Mouse (Mus musculus) left cerebral cortex, adult 2 months (tissue): ENCODE results near the gene Il16. TPM values are rescaled to one million over a fixed set of nuclear protein-coding genes. Genes with fewer than 3 reads are reported as not detected.

Experiments
- DNase-seq, 2 experiments: peaks; one replicate each; pipeline ENCODE4 v3.0.0; 2021 to 2022; ENCODE audit warnings: low spot score in 2 of 2, mixed read lengths in 1 of 2; ENCODE audit errors: extremely low spot score in 1 of 2
- H3K27ac ChIP-seq: fragments of 200-600 bp; 2 replicates; pipeline ENCODE4 v1.8.1; 2022
- H3K4me3 ChIP-seq: fragments of 200-600 bp; 2 replicates; pipeline ENCODE4 v1.8.1; 2022
- CTCF ChIP-seq: fragments of 200-600 bp; IDR thresholded peaks from 2 replicates; pipeline ENCODE4 v1.8.1; 2022; ENCODE audit warnings: antibody characterized with exemption, mild to moderate bottlenecking, moderate library complexity
- intact Hi-C: fragments of 180-260 bp; cut with DNase I; formaldehyde crosslinking; loops from one replicate; pipeline ENCODE4 v1.15.1; 2025
- total RNA-seq, 2 experiments: library from RNA; stranded (reverse); gene quantifications; 2 replicates each; pipeline ENCODE4 v1.2.3; 2021

The Il16 gene
- total RNA-seq, 2 experiments from 2014 or later = 2.2 to 2.4 TPM

- DNase-seq = peak; percentile 63 to 68
- no peak overlapping the region for H3K4me3 ChIP-seq
- H3K27ac ChIP-seq = no peak overlapping the region
- TF ChIP-seq CTCF = peak; percentile 91
- intact Hi-C loops = loop anchor here (1.0 to 2.0 kb wide), 3 partner anchors 106 to 219 kb away; no protein-coding TSS in a partner anchor
Observed at GRCm38 (mm10) chr7:83668724-83669123, 76.8 kb downstream of the Il16 start.

- Histone ChIP-seq H3K4me3 (no peak overlapping the region), H3K27ac (no peak overlapping the region)
- no peak for DNase-seq
- intact Hi-C loops = loop anchor here (2.0 kb wide), 2 partner anchors 107 to 135 kb away; no protein-coding TSS in a partner anchor
- no peak for TF ChIP-seq CTCF
Observed at GRCm38 (mm10) chr7:83667936-83668645, 77.4 kb downstream of the Il16 start.

- TF ChIP-seq CTCF = no peak
- no peak overlapping the region for H3K27ac ChIP-seq
- H3K4me3 ChIP-seq = no peak overlapping the region
- no peak for DNase-seq
- intact Hi-C loops = no loop called here
Observed at GRCm38 (mm10) chr7:83666087-83666595, 79.4 kb downstream of the Il16 start.

- DNase-seq = no peak
- no peak overlapping the region for H3K27ac ChIP-seq
- intact Hi-C loops = no loop called here
- no peak overlapping the region for H3K4me3 ChIP-seq
- no peak for TF ChIP-seq CTCF
Observed at GRCm38 (mm10) chr7:83662711-83663375, 82.7 kb downstream of the Il16 start.

- H3K4me3 ChIP-seq = no peak overlapping the region
- intact Hi-C loops = no loop called here
- no peak for DNase-seq
- no peak for TF ChIP-seq CTCF
- H3K27ac ChIP-seq = no peak overlapping the region
Observed at GRCm38 (mm10) chr7:83661763-83662162, 83.8 kb downstream of the Il16 start.

- intact Hi-C loops = no loop called here
- Histone ChIP-seq H3K27ac (no peak overlapping the region), H3K4me3 (no peak overlapping the region)
- TF ChIP-seq CTCF = no peak
- DNase-seq = no peak
Observed at GRCm38 (mm10) chr7:83661031-83661430, 84.5 kb downstream of the Il16 start.

- H3K4me3 ChIP-seq = no peak overlapping the region
- peak; percentile 37 for TF ChIP-seq CTCF
- no peak for DNase-seq
- intact Hi-C loops = no loop called here
- H3K27ac ChIP-seq = no peak overlapping the region
Observed at GRCm38 (mm10) chr7:83660273-83660691, 85.2 kb downstream of the Il16 start.

GRCm38 (mm10) chr7:83659159-83660065 lies 86.1 kb downstream of the Il16 start:
- intact Hi-C loops = no loop called here
- TF ChIP-seq CTCF = no peak
- no peak for DNase-seq
- Histone ChIP-seq H3K27ac (no peak overlapping the region), H3K4me3 (no peak overlapping the region)

GRCm38 (mm10) chr7:83658716-83659115 lies 86.8 kb downstream of the Il16 start:
- intact Hi-C loops = no loop called here
- Histone ChIP-seq H3K27ac (no peak overlapping the region), H3K4me3 (no peak overlapping the region)
- no peak for DNase-seq
- no peak for TF ChIP-seq CTCF

GRCm38 (mm10) chr7:83654938-83655630 lies 90.4 kb downstream of the Il16 start:
- no peak for TF ChIP-seq CTCF
- no peak overlapping the region for H3K4me3 ChIP-seq
- intact Hi-C loops = no loop called here
- DNase-seq = no peak
- H3K27ac ChIP-seq = no peak overlapping the region

GRCm38 (mm10) chr7:83654196-83654595 lies 91.3 kb downstream of the Il16 start:
- intact Hi-C loops = no loop called here
- no peak for TF ChIP-seq CTCF

More at GRCm38 (mm10) chr7:83654196-83654595, 91.3 kb downstream of the Il16 start:
- H3K4me3 ChIP-seq = no peak overlapping the region
- H3K27ac ChIP-seq = no peak overlapping the region
- DNase-seq = no peak
